Mouse (Mus musculus) ES-E14 (cell line): Measurements from ENCODE around the gene Acox2. TPM values are rescaled to one million over a fixed set of nuclear protein-coding genes. Genes with fewer than 3 reads are reported as not detected.

Experiments used
- DNase-seq: peaks from one replicate; pipeline ENCODE4 v3.0.0-alpha.2; 2013; ENCODE audit warnings: low read depth, low spot score
- H3K27ac ChIP-seq: 2 replicates; pipeline ENCODE4 v1.5.1; 2012; ENCODE audit warnings: low read depth, mild to moderate bottlenecking, low read length, moderate library complexity, mixed read lengths; ENCODE audit not compliant: poor library complexity, insufficient read depth, severe bottlenecking
- H3K36me3 ChIP-seq: 2 replicates; pipeline ENCODE4 v1.6.1; 2012; ENCODE audit warnings: mild to moderate bottlenecking, low read length, moderate library complexity, mixed read lengths; ENCODE audit not compliant: control insufficient read depth, poor library complexity, insufficient read depth, severe bottlenecking
- H3K4me1 ChIP-seq, 2 experiments: fragments of 150-350 bp in 1 of 2; sonication (generic) in 1 of 2; 2 replicates each; pipeline ENCODE4 v1.6.1; 2012; ENCODE audit warnings: low read length in 2 of 2, mild to moderate bottlenecking in 1 of 2, mixed read lengths in 1 of 2; ENCODE audit not compliant: control insufficient read depth in 2 of 2, insufficient read depth in 2 of 2, poor library complexity in 1 of 2
- H3K4me3 ChIP-seq, 2 experiments: fragments of 150-350 bp in 1 of 2; sonication (generic) in 1 of 2; 2 replicates each; pipeline ENCODE4 v1.5.1; 2012; ENCODE audit warnings: low read length in 2 of 2, low read depth in 1 of 2, mild to moderate bottlenecking in 1 of 2, mixed read lengths in 1 of 2; ENCODE audit not compliant: insufficient read depth in 1 of 2, poor library complexity in 1 of 2, severe bottlenecking in 1 of 2
- H3K9ac ChIP-seq: 2 replicates; pipeline ENCODE4 v1.6.1; 2012; ENCODE audit warnings: low read depth, mild to moderate bottlenecking, low read length, mixed read lengths; ENCODE audit not compliant: poor library complexity, insufficient read depth, severe bottlenecking
- H3K9me3 ChIP-seq: fragments of 150-350 bp; sonication (generic); 2 replicates; pipeline ENCODE4 v1.6.1; 2012; ENCODE audit warnings: low read depth, mild to moderate bottlenecking, low read length; ENCODE audit not compliant: control insufficient read depth, insufficient read depth
- CHD2 ChIP-seq: IDR thresholded peaks from 2 replicates; pipeline ENCODE4 v1.6.1; 2014; ENCODE audit warnings: mild to moderate bottlenecking, low read depth, low read length, inconsistent platforms
- HCFC1 ChIP-seq: IDR thresholded peaks from 2 replicates; pipeline ENCODE4 v1.6.1; 2012; ENCODE audit warnings: low read length, inconsistent platforms, borderline replicate concordance; ENCODE audit not compliant: insufficient read depth
- MAFK ChIP-seq: IDR thresholded peaks from 2 replicates; pipeline ENCODE4 v1.6.1; 2014; ENCODE audit warnings: mild to moderate bottlenecking, low read depth, low read length, inconsistent platforms; ENCODE audit not compliant: insufficient read depth
- ZC3H11A ChIP-seq: IDR thresholded peaks from 2 replicates; pipeline ENCODE4 v1.6.1; 2012; ENCODE audit warnings: low read depth, mild to moderate bottlenecking, inconsistent platforms, low read length, borderline replicate concordance
- ZNF384 ChIP-seq: IDR thresholded peaks from 2 replicates; pipeline ENCODE4 v1.6.1; 2012; ENCODE audit warnings: low read depth, low read length, inconsistent platforms
- in situ Hi-C, 2 experiments: fragments of 600-800 bp; cut with MboI; formaldehyde crosslinking; loops; one replicate each; pipeline ENCODE4 v1.15.1; 2025; ENCODE audit warnings: low sequenced_read_pairs in 2 of 2, inconsistent platforms in 1 of 2; ENCODE audit not compliant: unreplicated experiment in 2 of 2
- total RNA-seq: library from RNA; depleted of rRNA; stranded (reverse); fragments of 300-350 nt; gene quantifications from 2 replicates; pipeline ENCODE4 v1.2.3, GENCODE M21; 2012

The Acox2 gene
- total RNA-seq, 1 experiment, result not detected

DNA sequence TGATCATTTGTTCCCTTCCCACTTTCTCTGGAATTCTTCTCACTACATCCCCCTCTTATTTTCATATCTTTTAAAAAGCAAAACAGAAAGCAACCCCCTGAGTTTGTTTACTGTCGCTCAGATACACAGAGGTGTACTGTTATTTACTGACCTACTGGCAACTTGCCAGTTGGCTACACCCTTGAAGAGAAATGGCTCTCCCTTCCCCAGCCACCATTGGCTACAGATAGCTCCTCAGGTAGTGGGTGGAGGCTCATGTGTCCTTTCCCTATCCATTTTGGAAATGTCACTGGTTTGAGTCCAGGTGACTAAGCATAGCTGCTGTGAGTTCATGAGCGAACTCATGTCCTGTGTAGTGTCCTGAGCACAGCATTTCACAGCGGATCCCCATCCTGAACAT is 57.4 kb downstream of the Acox2 start:
- DNase-seq, result no peak
- Histone ChIP-seq H3K4me3 (no peak overlapping the region), H3K36me3 (no peaks in the 10 kb centered on the region), H3K9me3 (no peaks in the 10 kb centered on the region), H3K4me1 (peaks cover 0 to 2% of the 10 kb centered on the region in 2 experiments; a peak in 2 of 4 replicates), H3K9ac (no peak overlapping the region), H3K27ac (no peak overlapping the region)
- in situ Hi-C loops, result no loop called here
- no peak for TF ChIP-seq CHD2
- TF ChIP-seq HCFC1, result no peak

DNA sequence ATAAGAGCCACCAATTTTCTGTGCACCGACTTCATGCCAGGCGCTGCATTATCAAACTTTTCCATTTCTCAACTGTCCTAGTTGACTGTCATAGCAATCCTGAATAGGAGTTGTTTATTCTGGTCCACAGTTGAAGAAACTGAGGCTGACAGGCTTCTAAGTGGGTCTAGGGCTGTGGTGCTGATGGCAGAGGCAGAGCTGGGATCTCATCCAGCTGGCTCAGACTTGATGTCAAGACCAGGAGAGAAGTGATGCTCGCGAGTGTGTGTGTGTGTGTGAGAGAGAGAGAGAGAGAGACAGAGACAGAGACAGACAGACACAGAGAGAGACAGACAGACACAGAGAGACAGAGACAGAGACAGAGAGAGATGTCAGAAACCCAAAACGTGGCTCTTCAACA is 58.4 kb downstream of the Acox2 start:
- Histone ChIP-seq H3K27ac (no peak overlapping the region), H3K4me1 (no peaks in the 10 kb centered on the region), H3K4me3 (no peak overlapping the region), H3K9me3 (no peaks in the 10 kb centered on the region), H3K9ac (no peak overlapping the region), H3K36me3 (no peaks in the 10 kb centered on the region)
- TF ChIP-seq ZNF384, result no peak
- no peak for TF ChIP-seq ZC3H11A
- no peak for TF ChIP-seq CHD2
- TF ChIP-seq HCFC1, result no peak
- TF ChIP-seq MAFK, result no peak
- in situ Hi-C loops, result no loop called here
- DNase-seq, result no peak

DNA sequence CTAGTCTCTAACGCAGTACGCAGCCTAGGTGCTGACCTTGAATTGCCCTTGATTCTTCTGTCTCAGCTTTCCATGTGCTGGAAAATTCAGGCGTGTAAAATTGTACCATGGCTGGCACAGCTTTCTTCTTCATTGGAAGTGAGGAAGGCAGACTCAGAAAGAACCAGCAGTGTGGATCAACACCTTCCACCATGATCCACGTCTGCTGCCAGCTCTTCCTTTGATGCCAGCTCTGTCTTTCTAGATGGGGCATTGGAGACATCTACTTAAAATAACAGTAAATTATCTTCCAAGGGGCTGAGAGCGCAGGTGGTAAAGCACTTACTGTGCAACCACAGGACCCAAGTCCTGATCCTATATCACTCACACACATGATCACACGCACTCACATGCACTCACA is 66.4 kb downstream of the Acox2 start:
- H3K4me3 ChIP-seq, result no peak overlapping the region
- no peak overlapping the region for H3K9ac ChIP-seq
- in situ Hi-C loops, result no loop called here
- H3K4me1 ChIP-seq, result no peaks in the 10 kb centered on the region
- peaks cover 4% of the 10 kb centered on the region for H3K9me3 ChIP-seq
- DNase-seq, result no peak
- H3K27ac ChIP-seq, result no peak overlapping the region
- no peaks in the 10 kb centered on the region for H3K36me3 ChIP-seq
- TF ChIP-seq MAFK (no peak), ZC3H11A (no peak), CHD2 (no peak), HCFC1 (no peak), ZNF384 (no peak)

- Histone ChIP-seq H3K36me3 (no peaks in the 10 kb centered on the region), H3K9me3 (peaks cover 4% of the 10 kb centered on the region), H3K27ac (no peak overlapping the region), H3K4me3 (no peak overlapping the region), H3K4me1 (no peaks in the 10 kb centered on the region), H3K9ac (no peak overlapping the region)
- no peak for TF ChIP-seq MAFK
- TF ChIP-seq ZC3H11A, result no peak
- no peak for TF ChIP-seq HCFC1
- no peak for TF ChIP-seq CHD2
- no peak for TF ChIP-seq ZNF384
- in situ Hi-C loops, result no loop called here
- DNase-seq, result no peak
Measured at GRCm38 (mm10) chr14:8191331-8191965, 67.7 kb downstream of the Acox2 start.

DNA sequence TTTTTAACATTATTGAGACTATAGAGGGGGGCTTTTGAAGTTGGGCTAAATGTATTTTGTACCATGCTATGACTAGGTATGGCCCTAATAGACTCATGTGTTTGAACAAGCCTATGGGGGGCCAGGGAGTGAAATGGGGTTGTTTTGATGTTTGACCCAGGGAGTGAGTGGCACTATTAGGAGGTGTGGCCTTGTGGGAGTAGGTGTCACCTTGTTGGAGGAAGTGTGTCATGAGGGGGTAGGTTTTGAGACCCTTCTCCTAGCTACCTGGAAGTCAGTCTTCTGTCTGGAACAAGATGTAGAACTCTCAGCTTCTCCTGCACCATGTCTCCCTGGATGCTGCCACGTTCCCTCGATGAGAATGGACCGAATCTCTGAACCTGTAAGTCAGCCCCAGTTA is 68.6 kb downstream of the Acox2 start:
- Histone ChIP-seq H3K4me3 (no peak overlapping the region), H3K9ac (no peak overlapping the region), H3K36me3 (no peaks in the 10 kb centered on the region), H3K4me1 (no peaks in the 10 kb centered on the region), H3K9me3 (peaks cover 4% of the 10 kb centered on the region), H3K27ac (no peak overlapping the region)
- DNase-seq, result no peak
- in situ Hi-C loops, result no loop called here
- TF ChIP-seq HCFC1 (no peak), MAFK (no peak), CHD2 (no peak), ZNF384 (no peak), ZC3H11A (no peak)
